Comparison of ENCODE assay signal across 11 mouse cellular contexts in genomic region chr6:58879572-58879971, GRCm38 (mm10). TPM values are rescaled to one million over a fixed set of nuclear protein-coding genes. Genes with fewer than 3 reads are reported as not detected.
A peak's percentile ranks its signal among the peaks of the same experiment; 100 is the strongest.
DNase-seq lines count a peak whose midpoint lies in the region; ATAC-seq lines count a peak whose summit lies in the region.
"Had no signal": no experiment of that assay in that cellular context is flagged by ENCODE, and none has a peak within 500 bp of the region (broad histone marks: within the 10 kb centered on the region; RNA-seq: fewer than 3 reads in every experiment).

No protein-coding gene starts in this region.

- H3K27me3 ChIP-seq in hindbrain, embryonic 15.5 days: no peaks in the 10 kb centered on the region
- no peaks in the 10 kb centered on the region for H3K27me3 ChIP-seq in hindbrain, embryonic 12.5 days
- H3K27me3 ChIP-seq: embryonic facial prominence, embryonic 15.5 days; liver, embryonic 15.5 days had no signal

- no peak overlapping the region for H3K4me3 ChIP-seq in hindbrain, embryonic 15.5 days
- no peak overlapping the region for H3K4me3 ChIP-seq in hindbrain, embryonic 12.5 days
- H3K4me3 ChIP-seq: embryonic facial prominence, embryonic 15.5 days; liver, embryonic 15.5 days had no signal

- peak; percentile 68 for ATAC-seq in hindbrain, embryonic 15.5 days (ENCODE audit: low FRiP score, low read depth)
- ATAC-seq in hindbrain, embryonic 12.5 days (ENCODE audit: low FRiP score): no peak

- no peak overlapping the region for H3K4me2 ChIP-seq in hindbrain, embryonic 15.5 days
- H3K4me2 ChIP-seq in hindbrain, embryonic 12.5 days (replicated peaks): no peak overlapping the region
- H3K4me2 ChIP-seq: embryonic facial prominence, embryonic 15.5 days; liver, embryonic 15.5 days had no signal

- no peaks in the 10 kb centered on the region for H3K9me3 ChIP-seq in hindbrain, embryonic 15.5 days
- H3K9me3 ChIP-seq in hindbrain, embryonic 12.5 days (replicated peaks): no peaks in the 10 kb centered on the region
- H3K9me3 ChIP-seq: embryonic facial prominence, embryonic 15.5 days; liver, embryonic 15.5 days had no signal

- H3K27ac ChIP-seq in hindbrain, embryonic 15.5 days (replicated peaks): no peak overlapping the region
- H3K27ac ChIP-seq in hindbrain, embryonic 12.5 days: no peak overlapping the region
- H3K27ac ChIP-seq: embryonic facial prominence, embryonic 15.5 days; liver, embryonic 15.5 days had no signal

- no peaks in the 10 kb centered on the region for H3K4me1 ChIP-seq in hindbrain, embryonic 15.5 days (replicated peaks)
- H3K4me1 ChIP-seq in hindbrain, embryonic 12.5 days: no peaks in the 10 kb centered on the region
- H3K4me1 ChIP-seq: embryonic facial prominence, embryonic 15.5 days; liver, embryonic 15.5 days had no signal

- peaks cover 13% of the 10 kb centered on the region for H3K36me3 ChIP-seq in hindbrain, embryonic 15.5 days
- no peaks in the 10 kb centered on the region for H3K36me3 ChIP-seq in hindbrain, embryonic 12.5 days
- H3K36me3 ChIP-seq: embryonic facial prominence, embryonic 15.5 days; liver, embryonic 15.5 days had no signal

- DNase-seq in adrenal gland, postnatal 10 days: peak; percentile 50
- DNase-seq in cerebellum, adult 9-10 months: peak; percentile 76
- DNase-seq in kidney, adult 9 months: peak; percentile 36
- DNase-seq in Muller cell, postnatal 12 days (ENCODE audit: inconsistent ontology term): no peak
- no peak for DNase-seq in right cerebral cortex, postnatal 4 days
- no peak for DNase-seq in spleen, postnatal 36 days (ENCODE audit: low spot score in 2 of 2)
- DNase-seq: thymus, postnatal 14 days had no signal

- 58% methylated on average over 4 of the region's 4 CpGs for WGBS in hindbrain, embryonic 15.5 days
- 66% methylated on average over 4 of the region's 4 CpGs for WGBS in hindbrain, embryonic 12.5 days

- H3K9ac ChIP-seq in hindbrain, embryonic 15.5 days: no peak overlapping the region
- no peak overlapping the region for H3K9ac ChIP-seq in hindbrain, embryonic 12.5 days
- H3K9ac ChIP-seq: embryonic facial prominence, embryonic 15.5 days; liver, embryonic 15.5 days had no signal

RNA-seq across cellular contexts. Expression of gene Nap1l5, which starts 27.3 kb away (rescaled TPM):
- 343 and 371 TPM in 2 replicates for polyA plus RNA-seq in hindbrain, embryonic 15.5 days (2015; fragmentation: Nextera tagmentation; extraction: Ambion mirVana)
- polyA plus RNA-seq in hindbrain, embryonic 12.5 days (2016; fragmentation: Nextera tagmentation; extraction: Ambion mirVana): 69.8 and 81.1 TPM in 2 replicates
- total RNA-seq in adrenal gland, postnatal 10 days (2021): 10 to 100 TPM; 31.5 to 34.2 TPM

RNA-seq across cellular contexts. Expression of gene Herc3, which starts 48.3 kb away (rescaled TPM):
- polyA plus RNA-seq in hindbrain, embryonic 15.5 days (2015; fragmentation: Nextera tagmentation; extraction: Ambion mirVana): 36.5 and 37.5 TPM in 2 replicates
- 17.6 and 18.3 TPM in 2 replicates for polyA plus RNA-seq in hindbrain, embryonic 12.5 days (2016; fragmentation: Nextera tagmentation; extraction: Ambion mirVana)
- 10 to 100 TPM; 45.0 to 76.2 TPM for total RNA-seq in adrenal gland, postnatal 10 days (2021)

Comparison
In these comparisons a context has a peak if more than half of its experiments do, and no peak if none do; other contexts are left out.
1. DNase-seq: peak in adrenal gland, postnatal 10 days (single experiment), cerebellum, adult 9-10 months (single experiment) and kidney, adult 9 months (single experiment); none in Muller cell, postnatal 12 days (single experiment), right cerebral cortex, postnatal 4 days (single experiment) and spleen, postnatal 36 days (0 of 2).